Mouse (Mus musculus): ENCODE data around the gene Ahcy. TPM values are rescaled to one million over a fixed set of nuclear protein-coding genes. Genes with fewer than 3 reads are reported as not detected.

Gene Ahcy
- polyA plus RNA-seq, 1 experiment from 2014 or later, result 47.9 TPM

GRCm38 (mm10) chr2:155012991-155013390 lies 61.3 kb downstream of the Ahcy start:
- no peak overlapping the region for H3K4me2 ChIP-seq (replicated peaks; ENCODE audit: low read depth)
- H3K4me1 ChIP-seq (replicated peaks; ENCODE audit: control insufficient read depth, insufficient read depth, low read length), result no peaks in the 10 kb centered on the region
- H3K4me3 ChIP-seq (ENCODE audit: low read depth, low read length), result no peak overlapping the region
- H3K27ac ChIP-seq (ENCODE audit: low read depth, low read length), result no peak overlapping the region
- no peak overlapping the region for H3K9ac ChIP-seq (ENCODE audit: low read depth, low read length)
- H3K36me3 ChIP-seq (ENCODE audit: control insufficient read depth, insufficient read depth), result no peaks in the 10 kb centered on the region
- no peaks in the 10 kb centered on the region for H3K27me3 ChIP-seq (replicated peaks; ENCODE audit: control insufficient read depth, insufficient read depth, low read length)
- no peak for TF ChIP-seq CTCF (IDR thresholded peaks at IDR 0.05; ENCODE audit: low read depth)
- H3K9me3 ChIP-seq (ENCODE audit: control insufficient read depth), result no peaks in the 10 kb centered on the region
- ATAC-seq, result no peak
- 90% methylated on average over 6 of the region's 6 CpGs for WGBS

- no peaks in the 10 kb centered on the region for H3K36me3 ChIP-seq (ENCODE audit: control insufficient read depth, insufficient read depth)
- no peak overlapping the region for H3K27ac ChIP-seq (ENCODE audit: low read depth, low read length)
- H3K9ac ChIP-seq (ENCODE audit: low read depth, low read length), result no peak overlapping the region
- TF ChIP-seq CTCF (IDR thresholded peaks at IDR 0.05; ENCODE audit: low read depth), result no peak
- no peak overlapping the region for H3K4me2 ChIP-seq (replicated peaks; ENCODE audit: low read depth)
- 51% methylated on average over 3 of the region's 3 CpGs for WGBS
- ATAC-seq, result no peak
- no peaks in the 10 kb centered on the region for H3K9me3 ChIP-seq (ENCODE audit: control insufficient read depth)
- H3K27me3 ChIP-seq (replicated peaks; ENCODE audit: control insufficient read depth, insufficient read depth, low read length), result no peaks in the 10 kb centered on the region
- H3K4me3 ChIP-seq (ENCODE audit: low read depth, low read length), result no peak overlapping the region
- no peaks in the 10 kb centered on the region for H3K4me1 ChIP-seq (replicated peaks; ENCODE audit: control insufficient read depth, insufficient read depth, low read length)
Observed at GRCm38 (mm10) chr2:155011086-155011656, 63.1 kb downstream of the Ahcy start.

Other genes starting within 250 kb of the Ahcy start
- 80.4 and 85.5 TPM in 2 replicates for gene Eif2s2, start 181.6 kb downstream of the Ahcy start, polyA plus RNA-seq (2015; fragmentation: Nextera tagmentation; extraction: Ambion mirVana)
- gene Gm14226, start 56.2 kb downstream of the Ahcy start, polyA plus RNA-seq (2015; fragmentation: Nextera tagmentation; extraction: Ambion mirVana), result 0.24 and 0.31 TPM in 2 replicates
- 20.3 and 25.4 TPM in 2 replicates for gene Itch, start 59.0 kb upstream of the Ahcy start, polyA plus RNA-seq (2015; fragmentation: Nextera tagmentation; extraction: Ambion mirVana)
- gene Dynlrb1, start 162.0 kb upstream of the Ahcy start, polyA plus RNA-seq (2015; fragmentation: Nextera tagmentation; extraction: Ambion mirVana), result 327 and 342 TPM in 2 replicates
- gene Map1lc3a, start 201.8 kb upstream of the Ahcy start, polyA plus RNA-seq (2015; fragmentation: Nextera tagmentation; extraction: Ambion mirVana), result 158 and 168 TPM in 2 replicates